Mouse (Mus musculus) forelimb bud, embryonic 11.5 days (tissue): ENCODE measurements at regions not wholly inside any gene's neighbourhood (a gene's known extent, or its start where the extent isn't known, plus 50 kb on each side); places are given as distances from the start of the nearest gene placed in this dataset.
A peak's percentile ranks its signal among the peaks of the same experiment; 100 is the strongest.

Experiments
- DNase-seq: peaks from one replicate; pipeline ENCODE4 v3.0.0-alpha.2; 2012; ENCODE audit warnings: low read depth, low spot score

GRCm38 (mm10) chr13:86739406-86739805 is 692.7 kb upstream of the Cox7c start:
- DNase-seq, result peak; percentile 3

DNA sequence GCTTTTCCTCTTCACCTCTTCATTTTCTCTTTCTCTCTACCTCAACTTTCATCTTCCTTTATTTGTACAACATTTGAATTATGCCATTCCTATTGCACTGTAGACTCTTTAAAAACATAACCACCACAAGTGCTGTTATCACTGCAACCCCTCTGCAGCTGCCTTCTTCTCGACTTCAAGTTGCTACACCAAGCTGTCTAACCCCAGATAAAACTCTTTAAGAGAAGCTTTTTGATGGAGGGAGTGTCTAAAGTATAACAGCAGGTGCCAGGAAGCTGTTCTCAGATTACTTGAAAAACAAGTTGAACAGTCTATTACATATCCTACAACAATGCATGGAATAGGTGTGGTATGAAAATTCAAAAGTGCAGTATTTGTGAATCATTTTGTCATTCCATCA is 681.7 kb upstream of the Cox7c start:
- no peak for DNase-seq

- DNase-seq, result peak; percentile 6
Observed at GRCm38 (mm10) chr13:86726695-86727094, 680.0 kb upstream of the Cox7c start.
